Mouse (Mus musculus) stomach, embryonic 15.5 days (tissue): ENCODE measurements at regions not wholly inside any gene's neighbourhood (a gene's known extent, or its start where the extent isn't known, plus 50 kb on each side); places are given as distances from the start of the nearest gene placed in this dataset.

ENCODE experiments used
- ATAC-seq: fragments of 200-750 bp; cut with Nextera tagmentation; 2 replicates; pipeline ENCODE4 v1.8.0; 2017; ENCODE audit warnings: low read depth, moderate number of reproducible peaks, moderate TSS enrichment; ENCODE audit not compliant: insufficient read depth, low FRiP score
- H3K27ac ChIP-seq: fragments of 300-500 bp; sonication (generic); 2 replicates; pipeline ENCODE4 v1.5.1; 2015; ENCODE audit warnings: mild to moderate bottlenecking, inconsistent platforms
- H3K27me3 ChIP-seq: fragments of 300-500 bp; sonication (generic); replicated peaks from 2 replicates; pipeline ENCODE4 v1.6.1; 2015; ENCODE audit warnings: inconsistent platforms
- H3K36me3 ChIP-seq: fragments of 300-500 bp; sonication (generic); 2 replicates; pipeline ENCODE4 v1.6.1; 2015; ENCODE audit warnings: inconsistent platforms
- H3K4me1 ChIP-seq: fragments of 300-500 bp; sonication (generic); 2 replicates; pipeline ENCODE4 v1.6.1; 2015; ENCODE audit warnings: inconsistent platforms
- H3K4me2 ChIP-seq: fragments of 300-500 bp; sonication (generic); 2 replicates; pipeline ENCODE4 v1.6.1; 2015; ENCODE audit warnings: mild to moderate bottlenecking, inconsistent platforms
- H3K4me3 ChIP-seq: fragments of 300-500 bp; sonication (generic); replicated peaks from 2 replicates; pipeline ENCODE4 v1.5.1; 2015; ENCODE audit warnings: inconsistent platforms
- H3K9ac ChIP-seq: fragments of 300-500 bp; sonication (generic); 2 replicates; pipeline ENCODE4 v1.6.1; 2015; ENCODE audit warnings: inconsistent platforms
- H3K9me3 ChIP-seq: fragments of 300-500 bp; sonication (generic); 2 replicates; pipeline ENCODE4 v1.6.1; 2016; ENCODE audit warnings: inconsistent platforms
- WGBS: fragments of 180-500 bp; shearing (Covaris S2); methylation state at CpG from one replicate; pipeline ENCODE4 v1.1.7; 2015; 5-methylcytosine and 5-hydroxymethylcytosine counted together

GRCm38 (mm10) chr11:38618707-38619106 lies 1382.9 kb upstream of the Tenm2 start:
- no peaks in the 10 kb centered on the region for H3K36me3 ChIP-seq
- WGBS = 70% methylated on average over 6 of the region's 6 CpGs
- H3K4me1 ChIP-seq = no peaks in the 10 kb centered on the region
- H3K27ac ChIP-seq = no peak overlapping the region
- ATAC-seq = no peak
- no peaks in the 10 kb centered on the region for H3K9me3 ChIP-seq
- no peak overlapping the region for H3K4me3 ChIP-seq
- no peak overlapping the region for H3K9ac ChIP-seq
- no peaks in the 10 kb centered on the region for H3K27me3 ChIP-seq
- no peak overlapping the region for H3K4me2 ChIP-seq

DNA sequence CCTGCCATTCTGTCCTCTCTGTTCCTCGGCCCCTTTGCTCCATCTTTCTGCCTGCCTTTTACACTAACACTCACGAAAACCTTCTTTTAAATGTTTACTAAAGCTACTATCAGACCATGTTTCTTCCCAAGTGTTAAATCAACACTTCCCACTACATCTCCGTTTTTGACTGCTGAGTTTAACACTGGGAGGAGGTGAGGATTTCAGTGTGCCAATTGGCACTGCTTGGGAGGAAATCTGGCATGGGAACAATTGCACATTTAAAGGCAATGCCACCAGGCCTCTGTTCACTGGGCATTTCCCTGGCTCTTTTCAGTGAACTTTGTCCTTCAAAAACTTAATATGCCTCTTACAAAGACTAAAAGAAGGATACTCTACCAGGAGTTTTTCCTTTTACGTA lies 1365.2 kb upstream of the Tenm2 start:
- H3K9me3 ChIP-seq = no peaks in the 10 kb centered on the region

GRCm38 (mm10) chr11:38568515-38568914 lies 1332.8 kb upstream of the Tenm2 start:
- WGBS = 72% methylated on average over 1 of the region's 1 CpGs

More for the DNA sequence above, 1365.2 kb upstream of the Tenm2 start:
- Histone ChIP-seq H3K27ac (no peak overlapping the region), H3K4me1 (no peaks in the 10 kb centered on the region), H3K4me3 (no peak overlapping the region), H3K27me3 (no peaks in the 10 kb centered on the region), H3K36me3 (no peaks in the 10 kb centered on the region), H3K9ac (no peak overlapping the region), H3K4me2 (no peak overlapping the region)
- WGBS = 37% methylated on average over 4 of the region's 4 CpGs
- no peak for ATAC-seq

GRCm38 (mm10) chr11:38543893-38544292 lies 1308.1 kb upstream of the Tenm2 start:
- ATAC-seq = peak; percentile 31; the same call in 1 of the 2 replicates
- 10% methylated on average over 8 of the region's 8 CpGs for WGBS
- no peak overlapping the region for H3K27ac ChIP-seq

More at GRCm38 (mm10) chr11:38568515-38568914, 1332.8 kb upstream of the Tenm2 start:
- Histone ChIP-seq H3K27me3 (no peaks in the 10 kb centered on the region), H3K4me1 (no peaks in the 10 kb centered on the region), H3K27ac (no peak overlapping the region), H3K9me3 (no peaks in the 10 kb centered on the region), H3K9ac (no peak overlapping the region), H3K4me2 (no peak overlapping the region), H3K4me3 (no peak overlapping the region), H3K36me3 (no peaks in the 10 kb centered on the region)
- no peak for ATAC-seq

DNA sequence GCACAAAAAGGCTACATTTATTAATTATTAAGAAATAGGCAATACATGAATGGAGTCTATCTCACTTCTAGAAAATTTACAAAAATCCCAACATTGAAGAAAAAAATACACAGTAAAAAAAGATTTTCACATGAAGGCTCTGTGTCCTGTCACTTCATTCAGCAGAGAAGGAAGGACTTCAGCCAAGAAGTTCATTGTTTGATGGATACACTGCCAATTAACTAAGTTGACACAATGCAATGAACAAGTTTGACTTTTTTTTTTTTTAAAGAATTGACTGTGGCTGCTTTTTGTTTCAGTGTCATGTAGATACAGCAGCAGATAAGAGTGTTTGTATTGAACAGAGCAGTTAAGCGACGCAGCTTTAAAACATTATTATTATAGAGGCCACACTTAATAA lies 1304.3 kb upstream of the Tenm2 start:
- 79% methylated on average over 2 of the region's 2 CpGs for WGBS
- no peaks in the 10 kb centered on the region for H3K36me3 ChIP-seq
- no peak overlapping the region for H3K4me2 ChIP-seq
- H3K4me3 ChIP-seq = no peak overlapping the region
- H3K9ac ChIP-seq = no peak overlapping the region
- no peaks in the 10 kb centered on the region for H3K4me1 ChIP-seq
- no peaks in the 10 kb centered on the region for H3K27me3 ChIP-seq
- H3K27ac ChIP-seq = no peak overlapping the region
- no peaks in the 10 kb centered on the region for H3K9me3 ChIP-seq
- no peak for ATAC-seq

More at GRCm38 (mm10) chr11:38543893-38544292, 1308.1 kb upstream of the Tenm2 start:
- Histone ChIP-seq H3K9me3 (no peaks in the 10 kb centered on the region), H3K27me3 (no peaks in the 10 kb centered on the region), H3K4me3 (no peak overlapping the region), H3K36me3 (no peaks in the 10 kb centered on the region), H3K4me2 (no peak overlapping the region), H3K4me1 (no peaks in the 10 kb centered on the region), H3K9ac (no peak overlapping the region)

- Histone ChIP-seq H3K4me1 (no peaks in the 10 kb centered on the region), H3K9ac (no peak overlapping the region), H3K36me3 (no peaks in the 10 kb centered on the region), H3K9me3 (no peaks in the 10 kb centered on the region), H3K27ac (no peak overlapping the region), H3K27me3 (no peaks in the 10 kb centered on the region), H3K4me2 (no peak overlapping the region), H3K4me3 (no peak overlapping the region)
- 72% methylated on average over 2 of the region's 2 CpGs for whole genome bisulfite sequencing
- ATAC-seq = no peak
These were observed 1296.5 kb upstream of the Tenm2 start for GRCm38 (mm10) chr11:38532282-38532681.

DNA sequence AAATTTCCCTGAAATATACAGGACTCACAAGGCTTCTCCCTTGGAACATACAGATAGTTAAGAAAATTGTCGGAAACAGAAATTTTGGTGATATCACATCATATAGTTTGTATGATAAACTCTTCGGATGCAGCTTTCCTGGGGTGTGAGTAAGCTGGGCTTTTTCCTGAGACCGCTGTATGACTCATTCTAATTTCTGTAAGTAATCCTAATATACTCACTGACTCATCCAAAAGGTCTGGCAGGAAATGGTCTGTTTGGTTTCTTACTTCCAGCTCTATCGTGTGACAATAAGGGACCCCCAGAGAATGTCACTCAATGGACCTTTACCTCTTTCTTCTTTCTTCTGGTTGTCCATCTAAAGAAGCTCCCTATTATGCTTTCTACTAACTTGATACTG lies 1273.9 kb upstream of the Tenm2 start:
- 66% methylated on average over 4 of the region's 4 CpGs for WGBS

DNA sequence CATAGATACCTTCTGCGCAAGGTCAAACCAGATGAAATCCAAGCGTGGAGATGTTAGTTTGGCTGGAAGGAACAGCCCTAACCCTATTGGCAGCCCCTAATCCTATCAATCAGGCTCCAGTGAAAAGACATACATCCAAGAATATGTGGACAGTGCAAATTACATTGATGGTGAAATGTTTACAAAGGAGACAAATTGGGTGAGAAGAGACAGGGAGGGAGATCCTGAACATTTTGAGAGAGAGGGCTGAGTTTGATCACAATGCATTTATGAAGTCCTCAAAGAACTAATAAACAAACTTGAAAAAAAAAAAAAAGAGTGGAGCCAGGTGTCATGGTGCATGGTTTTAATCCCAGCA lies 1228.5 kb upstream of the Tenm2 start:
- ATAC-seq = no peak
- Histone ChIP-seq H3K4me1 (no peaks in the 10 kb centered on the region), H3K27me3 (no peaks in the 10 kb centered on the region), H3K36me3 (no peaks in the 10 kb centered on the region), H3K9ac (no peak overlapping the region), H3K9me3 (no peaks in the 10 kb centered on the region), H3K4me2 (no peak overlapping the region), H3K4me3 (no peak overlapping the region), H3K27ac (no peak overlapping the region)
- WGBS = 54% methylated on average over 2 of the region's 2 CpGs

More for the DNA sequence above, 1273.9 kb upstream of the Tenm2 start:
- Histone ChIP-seq H3K9me3 (no peaks in the 10 kb centered on the region), H3K4me3 (no peak overlapping the region), H3K27me3 (no peaks in the 10 kb centered on the region), H3K4me1 (no peaks in the 10 kb centered on the region), H3K27ac (no peak overlapping the region), H3K9ac (no peak overlapping the region), H3K36me3 (no peaks in the 10 kb centered on the region), H3K4me2 (no peak overlapping the region)
- no peak for ATAC-seq

DNA sequence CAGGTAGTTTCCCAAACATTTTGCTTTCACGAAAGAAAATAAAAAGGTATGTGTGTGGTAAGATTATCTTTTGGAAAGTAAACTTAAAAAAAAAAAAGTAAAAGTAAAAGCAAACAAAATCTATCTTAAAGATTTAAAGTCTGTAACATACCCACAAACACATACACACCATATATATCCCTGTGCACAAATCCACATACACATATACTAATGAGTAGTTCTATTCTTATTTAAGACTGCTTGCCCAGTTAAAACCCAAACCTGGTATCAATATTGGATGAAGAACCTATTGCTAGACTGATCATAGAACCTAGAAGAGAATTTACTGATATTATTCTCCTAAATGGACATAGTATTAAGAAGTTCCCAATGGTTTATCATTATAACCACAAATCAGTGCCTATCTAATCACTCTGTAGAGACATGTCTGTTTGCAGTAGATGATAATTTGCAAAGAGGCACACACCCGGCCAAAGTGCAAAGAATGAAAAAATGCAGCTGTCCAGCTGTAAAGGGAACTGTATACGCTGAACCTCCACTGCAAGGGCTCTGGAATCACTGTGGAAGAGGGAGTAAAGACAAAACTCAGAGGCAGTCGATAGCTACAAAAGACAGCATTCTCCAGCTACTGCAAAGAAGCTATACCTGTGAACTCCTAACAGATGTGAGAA lies 1227.9 kb upstream of the Tenm2 start:
- peak; percentile 63; the same call in 1 of the 2 replicates for ATAC-seq
- H3K4me3 ChIP-seq = no peak overlapping the region
- no peaks in the 10 kb centered on the region for H3K27me3 ChIP-seq
- no peak overlapping the region for H3K9ac ChIP-seq
- 12% methylated on average over 4 of the region's 4 CpGs for WGBS
- H3K4me2 ChIP-seq = no peak overlapping the region
- no peaks in the 10 kb centered on the region for H3K4me1 ChIP-seq
- H3K27ac ChIP-seq = no peak overlapping the region
- H3K36me3 ChIP-seq = no peaks in the 10 kb centered on the region
- no peaks in the 10 kb centered on the region for H3K9me3 ChIP-seq

DNA sequence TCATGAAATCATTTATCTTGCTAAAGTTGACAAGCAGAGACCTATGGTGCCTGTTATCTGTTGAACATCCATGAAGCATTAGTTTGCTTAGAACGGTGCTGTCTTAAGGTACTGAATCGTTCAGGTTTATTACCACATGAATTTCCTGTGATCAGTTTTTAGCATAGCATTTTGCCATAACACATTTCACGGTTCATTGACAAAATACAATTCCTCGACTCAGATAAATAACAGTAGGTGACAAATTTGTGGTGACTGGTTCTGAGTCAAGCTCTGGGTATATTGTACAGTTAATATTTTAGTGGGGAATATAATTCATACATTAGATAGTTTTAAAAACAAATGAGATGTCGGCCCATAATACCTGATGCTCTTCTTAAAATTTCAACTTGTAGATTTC lies 1207.5 kb upstream of the Tenm2 start:
- Histone ChIP-seq H3K27me3 (no peaks in the 10 kb centered on the region), H3K4me2 (no peak overlapping the region), H3K4me1 (no peaks in the 10 kb centered on the region), H3K4me3 (no peak overlapping the region), H3K27ac (no peak overlapping the region), H3K9me3 (no peaks in the 10 kb centered on the region), H3K9ac (no peak overlapping the region), H3K36me3 (no peaks in the 10 kb centered on the region)
- no peak for ATAC-seq
- WGBS = 78% methylated on average over 5 of the region's 5 CpGs

DNA sequence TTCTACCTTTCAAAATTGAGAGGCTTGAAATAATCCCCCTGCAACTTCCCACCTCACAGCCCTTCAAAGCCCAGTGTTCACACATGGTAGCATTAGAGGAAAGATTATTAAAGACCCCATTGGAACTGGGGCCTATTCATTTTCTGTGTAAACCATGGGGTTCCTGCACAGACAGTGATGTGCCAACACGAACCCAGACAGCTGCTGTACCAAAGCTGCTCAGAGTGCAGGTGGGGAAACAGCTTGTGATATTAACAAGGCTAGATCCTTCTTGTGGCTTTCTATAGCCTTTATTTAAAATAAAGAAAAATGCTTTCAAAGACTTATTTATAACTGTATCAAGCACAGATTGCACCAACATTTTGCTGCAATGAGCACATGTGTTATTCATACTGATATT lies 1174.5 kb upstream of the Tenm2 start:
- 41% methylated on average over 1 of the region's 1 CpGs for WGBS
- Histone ChIP-seq H3K27me3 (no peaks in the 10 kb centered on the region), H3K4me1 (no peaks in the 10 kb centered on the region), H3K36me3 (no peaks in the 10 kb centered on the region), H3K27ac (no peak overlapping the region), H3K9ac (no peak overlapping the region), H3K9me3 (no peaks in the 10 kb centered on the region), H3K4me3 (no peak overlapping the region), H3K4me2 (no peak overlapping the region)
- ATAC-seq = no peak

- H3K4me3 ChIP-seq = no peak overlapping the region
- H3K36me3 ChIP-seq = no peaks in the 10 kb centered on the region
- H3K27me3 ChIP-seq = no peaks in the 10 kb centered on the region
- H3K4me1 ChIP-seq = no peaks in the 10 kb centered on the region
- H3K4me2 ChIP-seq = no peak overlapping the region
- no peak overlapping the region for H3K27ac ChIP-seq
- H3K9me3 ChIP-seq = no peaks in the 10 kb centered on the region
- H3K9ac ChIP-seq = no peak overlapping the region
- ATAC-seq = no peak
These were observed 1162.0 kb upstream of the Tenm2 start for GRCm38 (mm10) chr11:38397771-38398170.

DNA sequence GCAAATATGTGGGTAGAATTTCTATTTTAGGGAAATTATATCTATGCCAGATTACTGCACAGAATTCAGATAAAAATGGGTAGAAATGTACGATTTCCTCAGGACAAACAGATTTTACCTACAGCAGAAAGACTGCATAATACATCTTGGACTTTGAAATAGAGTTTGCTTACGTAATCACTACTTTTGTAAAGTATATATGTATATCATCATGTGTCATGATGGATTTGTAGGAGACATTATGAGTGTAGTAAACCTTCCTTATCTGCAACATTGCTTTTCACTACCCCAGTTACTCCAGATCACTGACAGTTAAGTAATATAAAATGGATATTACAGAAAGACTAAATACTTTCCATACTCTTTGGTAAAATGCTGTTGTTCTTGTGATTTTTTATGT lies 1151.2 kb upstream of the Tenm2 start:
- ATAC-seq = no peak
- no peaks in the 10 kb centered on the region for H3K36me3 ChIP-seq
- no peaks in the 10 kb centered on the region for H3K4me1 ChIP-seq
- H3K4me2 ChIP-seq = no peak overlapping the region
- no peaks in the 10 kb centered on the region for H3K27me3 ChIP-seq
- no peak overlapping the region for H3K4me3 ChIP-seq
- no peak overlapping the region for H3K27ac ChIP-seq
- H3K9me3 ChIP-seq = no peaks in the 10 kb centered on the region
- 67% methylated on average over 2 of the region's 2 CpGs for WGBS
- no peak overlapping the region for H3K9ac ChIP-seq
